Mouse (Mus musculus) kidney, adult 9 months (tissue): Measurements from ENCODE around the gene Ccdc43.
"Not testable (repeated sequence)": the region's sequence is repeated elsewhere in the genome, so short reads cannot be mapped to it uniquely, and the experiment has no call there.

ENCODE experiments used
- DNase-seq: peaks from one replicate; pipeline ENCODE4 v3.0.0; 2022

Ccdc43 gene

GRCm38 (mm10) chr11:102697338-102698017 is at the start of gene Ccdc43:
Ccdc43 (minus strand) TSS chr11:102697782.
- peak; percentile 88 for DNase-seq

- DNase-seq: no peak
Observed at GRCm38 (mm10) chr11:102744746-102745145, 47.2 kb upstream of the Ccdc43 start.

DNA sequence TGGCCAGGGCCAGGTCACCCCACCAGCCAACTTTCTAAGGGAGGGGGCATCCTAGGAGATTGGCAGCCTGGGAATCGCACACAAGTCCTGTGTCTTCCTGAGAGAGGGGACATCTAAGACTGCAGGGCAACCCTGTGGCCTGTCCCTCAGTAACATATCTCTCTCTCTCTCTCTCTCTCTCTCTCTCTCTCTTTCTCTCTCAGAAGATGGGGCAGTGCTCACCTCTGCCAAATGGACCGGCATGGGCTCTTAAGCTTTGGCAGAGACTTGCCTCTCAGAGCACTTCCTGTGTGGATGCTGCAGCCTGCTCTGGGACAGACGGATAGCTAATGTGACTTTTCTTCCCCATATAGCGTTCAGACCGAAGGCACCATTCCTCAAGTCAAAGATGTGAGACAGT is 45.3 kb upstream of the Ccdc43 start:
- DNase-seq: no peak

DNA sequence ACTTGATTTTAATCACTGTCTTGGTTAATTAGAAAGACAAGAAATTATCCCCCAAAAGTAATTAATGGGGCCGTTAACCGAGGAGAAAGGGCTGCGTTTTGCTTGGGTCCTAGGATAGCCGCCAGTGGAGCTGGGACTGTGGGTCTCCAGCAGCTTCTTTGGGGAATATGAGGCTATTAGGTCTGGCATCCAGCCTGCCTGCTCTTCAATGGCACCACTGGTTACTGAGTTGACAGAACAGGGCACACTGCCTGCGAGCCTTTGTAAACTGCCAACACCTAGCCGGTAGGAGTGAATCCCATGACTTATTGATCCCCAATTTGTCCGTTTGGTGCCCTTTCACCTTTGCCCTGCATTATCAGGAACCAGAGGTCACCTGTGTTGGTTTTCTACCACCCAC is 44.5 kb upstream of the Ccdc43 start:
- DNase-seq: no peak

DNA sequence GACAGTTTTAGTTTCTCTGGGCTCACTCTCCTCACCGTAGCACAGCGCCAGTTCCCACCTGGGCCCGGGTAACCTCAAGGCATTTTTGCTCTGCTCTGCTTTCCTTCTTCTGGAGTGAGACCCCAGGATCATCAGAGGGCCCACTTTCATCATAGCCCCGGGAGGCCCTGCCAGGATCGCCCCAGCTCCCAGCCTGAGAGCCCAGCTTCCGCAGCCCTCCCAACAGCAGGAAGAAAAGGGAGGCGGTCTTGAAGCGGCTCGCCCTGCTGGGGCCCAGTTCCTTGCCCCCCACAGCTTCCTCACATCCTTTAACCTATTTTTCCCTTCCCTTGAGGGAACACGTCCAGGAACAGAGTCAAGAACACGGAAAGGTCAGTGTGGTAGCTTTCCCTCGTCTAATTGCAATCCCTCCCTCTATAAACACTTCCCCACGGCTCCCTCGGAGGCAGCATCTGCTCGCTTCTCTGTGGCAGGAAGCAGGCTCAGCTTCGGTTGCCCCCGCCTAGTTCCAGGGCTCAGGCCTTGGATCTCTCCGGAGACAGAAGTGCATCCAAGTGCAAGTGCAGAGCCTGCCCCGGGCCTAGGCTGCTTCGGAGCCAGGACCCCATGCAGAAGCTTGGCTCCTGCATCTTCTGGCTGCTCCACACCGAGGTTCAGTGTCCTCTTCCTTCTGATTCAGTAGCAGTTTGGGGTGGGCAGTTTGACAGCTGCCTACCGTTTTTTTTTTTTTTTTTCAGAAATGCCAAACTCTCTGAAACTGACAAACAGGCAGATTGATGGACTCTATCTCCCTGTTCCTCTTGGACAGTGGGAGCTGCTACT is 43.8 kb upstream of the Ccdc43 start:
- no peak for DNase-seq

- DNase-seq: no peak
Observed at GRCm38 (mm10) chr11:102740634-102741033, 43.1 kb upstream of the Ccdc43 start.

- peak; percentile 64 for DNase-seq
Observed at GRCm38 (mm10) chr11:102739278-102739966, 41.8 kb upstream of the Ccdc43 start.

DNA sequence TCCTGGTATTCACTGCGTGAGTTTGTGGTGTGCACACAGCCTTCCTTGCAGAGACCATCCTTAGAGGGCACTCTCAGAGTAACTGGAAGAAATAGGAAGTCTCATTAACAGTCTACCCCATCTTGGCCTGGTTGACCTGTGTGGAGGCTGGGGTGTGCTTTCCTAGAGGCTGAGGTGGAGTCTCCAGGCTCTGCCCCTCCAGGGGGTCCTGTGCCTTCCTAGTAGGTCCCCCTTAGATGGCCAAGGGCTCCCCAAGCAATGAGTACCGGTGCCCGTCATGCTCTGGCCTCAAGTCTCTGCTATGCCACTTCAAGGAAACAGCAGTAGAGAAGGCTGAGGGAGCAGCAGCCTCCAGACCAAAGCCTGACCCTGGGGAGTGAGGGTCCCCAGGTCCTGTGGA is 40.5 kb upstream of the Ccdc43 start:
- no peak for DNase-seq

GRCm38 (mm10) chr11:102734961-102735360 is 37.4 kb upstream of the Ccdc43 start:
- no peak for DNase-seq

- DNase-seq: no peak
Observed at GRCm38 (mm10) chr11:102733146-102733545, 35.6 kb upstream of the Ccdc43 start.

DNA sequence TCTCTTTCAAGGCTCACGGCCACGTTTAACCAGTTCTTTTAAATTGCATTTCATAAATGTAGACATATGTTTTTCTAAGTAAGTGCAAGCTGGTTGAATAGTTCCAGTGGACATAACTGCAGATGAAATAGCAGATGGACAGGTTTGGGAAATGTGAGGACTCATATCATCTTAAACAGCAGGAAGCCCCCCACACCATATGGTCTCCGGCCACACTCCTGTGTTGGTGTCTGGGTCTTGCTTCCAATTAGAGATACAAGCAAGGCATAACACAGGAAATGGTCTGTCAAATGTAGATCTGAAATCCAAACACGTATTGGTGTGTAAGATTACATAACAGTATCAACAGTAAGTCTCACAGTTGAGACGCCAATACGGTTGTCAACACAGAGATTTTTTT is 33.8 kb upstream of the Ccdc43 start:
- no peak for DNase-seq

- no peak for DNase-seq
Observed at GRCm38 (mm10) chr11:102729835-102730234, 32.3 kb upstream of the Ccdc43 start.

DNA sequence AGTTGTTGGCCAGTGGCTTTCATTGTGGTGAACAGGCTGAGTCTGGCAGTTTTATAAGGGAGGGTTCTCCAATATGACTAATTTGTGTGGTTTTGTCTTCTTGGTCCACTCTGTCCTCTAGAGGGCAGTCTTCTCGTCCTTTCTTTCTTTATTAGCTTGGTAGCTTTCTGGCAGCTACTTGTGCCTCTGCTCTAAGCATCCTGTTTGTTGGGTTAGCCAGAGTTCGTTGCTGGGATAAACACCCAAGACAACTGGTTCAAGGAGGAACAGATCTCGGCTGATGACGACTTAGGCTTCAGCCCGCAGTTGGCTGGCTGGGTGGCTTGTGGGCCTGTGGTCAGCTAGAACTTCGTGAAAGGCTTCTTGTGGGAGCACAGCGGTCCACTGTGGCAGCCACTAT is 31.0 kb upstream of the Ccdc43 start:
- peak; percentile 64 for DNase-seq

DNA sequence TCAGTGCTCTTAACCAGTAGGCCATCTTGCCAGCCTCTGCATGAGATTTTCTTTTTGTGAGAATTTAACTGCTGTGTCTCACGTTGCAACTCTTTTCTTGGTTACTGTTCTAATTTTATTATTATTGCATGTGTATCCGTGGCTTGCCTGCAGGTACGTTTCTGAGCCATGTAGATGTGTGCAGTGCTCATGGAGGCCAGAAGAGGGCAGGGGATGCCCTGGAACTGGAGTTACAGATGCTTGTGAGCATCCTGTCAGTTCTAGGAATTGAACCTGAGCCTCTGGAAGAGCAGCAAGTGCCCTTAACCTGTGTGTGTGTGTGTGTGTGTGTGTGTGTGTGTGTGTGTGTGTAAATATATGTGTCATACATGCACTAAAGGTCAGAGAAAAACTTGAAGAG is 28.0 kb upstream of the Ccdc43 start:
- DNase-seq: peak; percentile 22

DNA sequence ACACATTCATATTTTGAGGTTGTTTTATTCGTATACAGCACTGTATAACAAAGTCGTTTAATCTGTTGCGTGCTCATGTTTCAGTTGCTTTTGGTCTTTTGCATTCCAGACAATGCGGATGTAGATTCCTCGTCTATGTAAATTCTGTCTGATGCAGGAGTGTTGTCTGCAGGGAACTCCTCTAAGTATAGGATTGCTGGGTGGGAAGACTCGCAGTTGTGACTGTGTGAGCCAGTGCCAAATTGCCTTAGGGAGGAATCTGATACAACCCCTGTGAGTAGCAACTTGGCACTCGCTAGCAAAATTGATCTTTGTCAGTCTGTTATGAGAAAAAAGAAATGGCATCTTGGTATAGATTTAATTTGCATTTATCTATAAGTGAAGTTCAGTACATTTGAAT is 18.6 kb upstream of the Ccdc43 start:
- no peak for DNase-seq

DNA sequence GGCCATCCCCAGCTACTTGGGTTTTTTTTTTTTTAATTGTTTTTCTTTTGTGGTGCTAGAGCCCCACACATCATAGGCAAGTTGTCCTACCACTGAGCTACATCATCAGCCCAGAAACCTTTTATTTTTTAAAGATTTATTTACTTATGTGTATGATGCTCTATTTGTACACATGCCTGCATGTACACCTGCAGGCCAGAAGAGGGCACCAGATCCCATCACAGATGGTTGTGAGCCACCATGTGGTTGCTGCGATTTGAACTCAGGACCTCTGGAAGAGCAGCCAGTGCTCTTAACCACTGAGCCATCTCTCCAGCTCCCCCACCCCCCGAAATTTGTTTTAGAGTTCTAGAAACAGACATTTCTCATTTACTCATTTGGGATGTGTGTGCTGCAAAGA is 17.0 kb upstream of the Ccdc43 start:
- DNase-seq: not testable (repeated sequence)

DNA sequence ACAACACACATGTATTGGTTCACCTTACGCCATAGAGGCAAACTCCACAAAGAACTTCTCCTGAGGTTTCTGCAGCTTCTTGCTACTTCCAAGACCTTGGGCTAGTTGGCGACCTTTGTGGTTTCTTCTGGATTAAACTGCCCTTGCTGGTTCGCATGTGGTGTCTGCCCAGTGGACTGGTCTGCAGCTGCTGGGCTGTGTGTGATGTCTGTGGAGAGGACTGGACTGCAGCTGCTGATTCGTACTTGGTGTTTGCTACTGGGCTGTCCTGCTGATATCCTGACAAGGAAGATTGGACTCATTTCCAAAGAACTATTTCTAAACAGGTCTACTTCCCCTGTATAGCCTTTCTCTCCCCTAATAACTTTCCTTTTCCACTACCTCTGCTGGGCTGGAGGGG is 14.8 kb upstream of the Ccdc43 start:
- DNase-seq: no peak

DNA sequence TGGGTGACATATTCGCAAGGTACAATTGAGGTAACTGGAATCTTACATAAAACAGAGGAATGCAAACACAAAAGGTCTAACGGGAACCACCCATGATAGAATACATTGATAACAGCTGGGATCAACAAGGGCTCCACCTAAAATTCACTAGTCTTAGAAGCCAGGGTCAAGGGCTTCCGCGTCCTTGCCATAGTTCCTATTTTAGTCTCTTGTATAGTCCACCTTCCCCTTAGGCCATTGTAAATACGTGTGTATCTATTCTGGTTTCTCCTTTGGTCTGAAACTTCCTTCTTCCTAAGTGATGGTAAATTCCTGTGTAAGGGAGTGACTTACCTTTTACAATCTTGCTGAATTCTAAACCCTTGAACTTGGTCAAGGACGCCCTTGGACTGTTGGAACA is 4.6 kb upstream of the Ccdc43 start:
- DNase-seq: not testable (repeated sequence)

GRCm38 (mm10) chr11:102698018-102698476 is 465 bp upstream of the Ccdc43 start:
- no peak for DNase-seq

GRCm38 (mm10) chr11:102695289-102695688 is 2.3 kb downstream of the Ccdc43 start:
- DNase-seq: no peak

DNA sequence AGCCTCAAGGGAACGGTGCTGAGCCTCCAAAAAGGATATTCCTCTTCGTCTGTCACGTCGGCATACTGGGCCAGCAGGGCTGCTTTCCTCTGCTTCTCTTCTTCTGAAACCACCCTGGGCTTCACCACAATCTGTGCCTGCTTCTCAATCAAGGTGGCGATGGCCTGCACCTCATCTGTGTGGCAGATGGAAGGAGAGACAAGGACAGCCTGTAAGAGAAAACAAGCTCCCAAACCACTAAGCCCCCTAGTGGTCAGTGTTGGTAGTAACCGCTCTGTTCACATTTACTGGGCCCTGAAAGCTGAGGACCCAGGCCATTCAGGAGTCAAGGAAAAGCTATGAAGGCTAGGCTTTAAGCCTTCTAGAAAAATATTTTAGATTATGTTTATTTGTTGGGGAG is 7.4 kb downstream of the Ccdc43 start:
- DNase-seq: peak; percentile 68

GRCm38 (mm10) chr11:102665637-102666435 is 31.7 kb downstream of the Ccdc43 start:
- no peak for DNase-seq

- no peak for DNase-seq
Observed at GRCm38 (mm10) chr11:102665151-102665550, 32.4 kb downstream of the Ccdc43 start.
